Mouse (Mus musculus) liver, adult (tissue): ENCODE measurements at regions not wholly inside any gene's neighbourhood (a gene's known extent, or its start where the extent isn't known, plus 50 kb on each side); places are given as distances from the start of the nearest gene placed in this dataset.

Source experiments
- GATA4 ChIP-seq: IDR thresholded peaks from 2 replicates; pipeline ENCODE4 v1.6.1; 2014; ENCODE audit warnings: mild to moderate bottlenecking, low read length; ENCODE audit not compliant: insufficient replicate concordance

DNA sequence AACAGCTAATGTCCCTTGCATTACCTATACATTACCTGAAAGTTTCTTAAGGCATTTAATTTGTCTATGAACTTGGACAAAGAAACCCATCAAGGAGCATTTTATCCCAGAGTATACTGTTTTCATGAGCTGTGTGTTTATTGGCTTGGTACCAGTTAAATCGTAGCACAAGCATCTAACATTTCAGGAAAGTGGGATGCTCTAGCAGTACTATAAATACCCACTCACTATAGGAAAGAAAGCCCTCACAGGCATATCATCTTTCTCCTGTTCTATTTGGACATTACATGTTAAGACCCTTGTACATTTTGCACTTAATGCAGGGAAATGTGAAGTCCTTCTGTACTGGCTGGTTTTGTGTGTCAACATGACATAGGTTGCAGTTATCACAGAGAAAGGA, 163.9 kb downstream of the Ptprc start:
- no peak for TF ChIP-seq GATA4

DNA sequence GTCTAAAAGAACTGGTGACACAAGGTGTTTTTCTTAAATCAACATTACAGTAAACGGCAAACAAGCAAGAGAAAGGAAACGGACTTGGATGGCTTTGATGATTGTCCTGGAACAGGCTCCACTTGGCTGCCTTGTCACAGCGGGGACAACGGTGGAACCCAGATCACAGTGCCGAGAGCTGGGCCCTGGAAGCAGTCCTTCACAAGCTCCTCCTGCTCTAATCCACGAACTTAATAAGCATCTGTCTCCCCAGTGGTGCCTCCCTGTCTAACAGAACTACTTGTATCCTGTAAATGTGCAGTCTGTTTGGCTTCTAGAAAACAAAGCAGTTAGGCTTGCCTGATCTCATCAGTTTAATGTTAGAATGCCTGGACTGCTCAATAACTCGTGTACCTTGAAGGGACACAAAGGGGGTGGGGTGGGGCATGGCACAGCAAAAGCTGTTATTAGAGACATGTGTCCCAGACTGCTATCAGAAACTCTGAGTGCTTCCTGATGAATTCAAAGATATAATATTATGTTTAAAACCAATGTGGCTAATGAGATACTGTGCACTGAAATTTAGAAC, 164.5 kb downstream of the Ptprc start:
- no peak for TF ChIP-seq GATA4

DNA sequence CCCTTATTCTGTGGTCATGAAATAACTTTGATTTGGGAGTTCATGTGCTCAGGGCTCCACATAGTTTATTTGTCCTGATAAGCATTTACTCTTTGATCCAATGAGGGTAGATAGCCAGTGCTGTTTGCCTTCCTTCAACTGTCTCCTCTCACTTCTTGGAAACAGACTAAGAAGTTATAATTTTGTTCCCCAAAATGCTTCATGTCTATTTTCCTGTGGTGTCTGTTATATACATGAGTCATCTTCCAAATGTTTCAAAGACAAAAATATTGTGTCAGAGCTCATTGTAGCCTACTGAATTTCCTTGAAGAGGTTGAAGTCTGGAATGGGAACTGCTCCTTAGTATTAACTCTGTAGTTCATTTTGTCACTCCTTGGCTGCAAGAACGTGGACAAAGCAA, 168.7 kb downstream of the Ptprc start:
- TF ChIP-seq GATA4 = no peak

DNA sequence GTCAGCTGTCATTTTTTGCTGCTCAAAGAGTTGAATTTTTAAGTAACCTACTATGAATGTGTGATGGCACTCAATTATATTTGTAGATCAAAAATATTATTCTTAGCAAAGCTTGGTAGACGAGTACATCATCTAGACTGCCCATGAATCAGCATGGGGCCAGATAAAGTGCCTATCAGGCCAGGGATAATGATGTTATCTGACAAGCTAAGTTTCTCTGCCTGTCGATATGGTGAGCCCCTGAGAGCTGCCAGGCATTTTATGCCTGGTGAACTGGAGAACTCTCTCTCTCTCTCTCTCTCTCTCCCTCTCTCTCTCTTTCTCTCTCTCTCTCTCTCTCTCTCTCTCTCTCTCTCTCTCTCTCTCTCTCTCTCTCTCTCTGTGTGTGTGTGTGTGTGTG, 171.2 kb downstream of the Ptprc start:
- no peak for TF ChIP-seq GATA4

DNA sequence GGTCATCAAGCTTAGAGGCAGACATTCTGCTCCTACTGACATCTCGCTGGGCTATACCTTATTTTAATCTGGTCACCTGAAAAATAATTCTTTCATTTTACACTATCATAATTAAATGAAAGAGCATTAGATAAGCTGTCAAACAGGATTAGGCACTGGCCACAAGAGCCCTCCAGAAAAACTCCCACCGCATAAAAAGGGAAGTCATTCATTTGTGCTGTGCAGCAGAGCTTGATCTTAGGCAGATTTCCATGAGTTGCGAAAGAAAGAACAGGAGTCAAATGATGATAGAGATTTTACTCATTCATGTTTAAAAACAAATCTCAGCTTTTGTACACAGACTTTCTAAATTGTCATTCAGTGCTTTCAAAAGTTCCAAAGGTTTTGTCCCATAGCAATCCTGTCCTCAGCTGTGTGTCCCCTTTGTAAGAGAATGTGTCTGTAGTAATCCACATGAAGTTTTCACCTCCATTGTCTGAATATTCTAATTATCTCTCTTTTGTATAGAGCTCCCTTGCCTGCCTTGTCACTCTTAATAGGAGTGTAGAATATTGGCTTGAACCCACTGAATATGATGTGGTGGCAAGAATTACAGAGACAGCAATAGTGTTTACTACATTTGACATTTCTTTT, 176.1 kb downstream of the Ptprc start:
- no peak for TF ChIP-seq GATA4

DNA sequence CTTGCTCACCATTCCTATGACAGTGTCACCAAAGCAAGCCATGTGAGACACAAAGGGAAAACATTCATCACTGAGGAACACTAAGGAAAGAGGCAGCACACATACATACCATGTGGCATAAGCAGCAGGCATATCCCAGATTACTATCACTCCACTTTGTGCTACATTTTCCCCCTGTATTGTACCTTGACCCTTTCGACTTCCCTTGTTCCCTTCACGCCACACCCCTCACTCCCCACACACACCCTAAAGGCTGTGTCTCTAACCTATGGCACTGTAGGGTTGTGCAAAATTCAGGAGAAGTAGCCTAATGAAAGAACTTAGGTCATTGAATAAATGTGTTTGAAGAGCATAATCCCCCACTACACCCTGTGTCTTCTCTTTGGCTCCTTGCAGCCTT, 179.5 kb downstream of the Ptprc start:
- no peak for TF ChIP-seq GATA4

DNA sequence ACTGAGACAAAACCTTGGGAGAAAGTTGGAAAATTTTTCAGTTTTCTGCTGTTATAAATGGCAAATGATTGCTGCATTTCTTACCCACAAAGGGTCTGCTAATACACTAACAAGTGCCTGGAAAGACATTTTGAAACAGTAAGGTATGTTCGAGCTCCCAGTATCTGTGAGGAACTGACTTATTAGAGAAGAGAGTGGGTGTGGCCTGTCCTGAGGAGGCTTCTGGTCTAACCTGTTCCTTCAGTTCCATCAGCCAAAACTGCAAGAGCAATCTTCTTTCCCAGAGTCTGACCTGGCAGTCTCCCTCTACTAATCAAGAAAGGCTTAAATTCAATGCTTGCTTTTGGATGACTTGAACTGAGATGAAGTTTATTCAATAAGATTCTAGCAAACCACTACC, 183.6 kb downstream of the Ptprc start:
- no peak for TF ChIP-seq GATA4

DNA sequence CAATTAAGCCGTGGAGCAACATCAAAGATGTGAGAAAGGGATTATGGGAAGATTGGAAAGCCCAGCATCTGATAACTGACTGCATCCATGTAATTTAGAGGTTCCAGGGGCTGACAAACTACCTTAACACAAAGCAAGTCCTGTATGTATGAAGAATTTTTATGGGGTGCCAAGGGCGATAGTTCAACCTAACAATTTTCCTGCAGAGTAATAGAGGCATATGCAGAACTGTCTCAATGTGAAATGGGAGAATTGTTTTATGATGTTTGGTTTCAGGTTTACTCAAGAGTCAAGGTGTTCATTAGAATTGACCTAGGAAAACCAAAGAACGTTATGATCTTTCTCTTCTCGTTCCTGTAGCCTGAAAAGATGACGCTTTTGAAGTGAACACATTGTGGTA, 184.1 kb downstream of the Ptprc start:
- no peak for TF ChIP-seq GATA4

DNA sequence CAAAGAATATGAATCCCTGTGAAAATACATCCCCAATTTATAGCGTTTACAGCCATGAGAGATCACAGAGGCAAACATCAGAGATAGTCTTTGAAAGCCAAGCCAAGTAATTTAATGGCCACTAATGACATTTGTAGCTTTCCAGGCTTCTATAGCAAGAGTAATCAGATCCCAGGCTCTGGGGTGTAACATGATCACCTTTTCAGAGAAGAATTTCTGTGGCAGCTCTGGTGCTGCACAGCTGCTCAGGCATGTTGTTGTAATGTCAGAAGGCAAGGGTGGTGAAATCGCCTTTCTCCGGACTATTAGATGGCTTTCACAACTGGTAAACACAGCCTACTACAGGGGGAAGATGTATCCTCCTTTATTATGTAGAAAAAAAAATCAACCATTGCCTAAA, 202.1 kb downstream of the Ptprc start:
- no peak for TF ChIP-seq GATA4

DNA sequence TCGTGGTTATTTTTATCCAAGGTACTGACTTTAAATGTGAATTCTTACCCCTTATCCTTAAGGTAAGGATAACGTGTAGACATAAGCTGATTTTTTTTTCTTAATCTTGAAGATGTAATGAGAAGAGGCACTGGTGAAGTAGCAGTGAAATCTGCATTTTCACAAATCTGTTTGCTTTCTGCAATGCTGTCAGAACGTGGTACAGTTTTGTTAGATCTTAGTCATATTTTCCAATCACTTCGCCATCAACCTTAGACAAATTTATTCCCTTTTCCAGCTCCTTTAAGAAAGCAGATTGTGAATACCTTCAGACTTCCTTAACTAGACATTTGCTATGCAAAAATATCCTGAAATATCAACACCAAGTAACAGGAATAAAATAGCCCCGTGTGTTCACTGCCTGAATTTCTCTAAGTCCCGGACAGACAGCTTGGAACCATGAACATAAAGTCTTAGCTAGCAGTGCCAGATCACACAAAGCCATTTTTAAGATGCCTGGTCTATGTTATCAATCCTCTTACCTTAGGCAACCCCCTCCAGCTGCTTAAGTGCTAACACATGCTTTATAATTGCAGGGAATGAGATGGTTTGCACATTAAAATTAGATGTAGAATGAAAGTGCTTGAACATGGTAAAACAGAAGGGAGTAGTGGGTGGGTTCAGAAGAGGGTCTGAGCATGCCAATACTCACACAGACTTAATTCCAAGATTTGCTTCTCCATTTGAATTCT, 202.7 kb downstream of the Ptprc start:
- no peak for TF ChIP-seq GATA4

DNA sequence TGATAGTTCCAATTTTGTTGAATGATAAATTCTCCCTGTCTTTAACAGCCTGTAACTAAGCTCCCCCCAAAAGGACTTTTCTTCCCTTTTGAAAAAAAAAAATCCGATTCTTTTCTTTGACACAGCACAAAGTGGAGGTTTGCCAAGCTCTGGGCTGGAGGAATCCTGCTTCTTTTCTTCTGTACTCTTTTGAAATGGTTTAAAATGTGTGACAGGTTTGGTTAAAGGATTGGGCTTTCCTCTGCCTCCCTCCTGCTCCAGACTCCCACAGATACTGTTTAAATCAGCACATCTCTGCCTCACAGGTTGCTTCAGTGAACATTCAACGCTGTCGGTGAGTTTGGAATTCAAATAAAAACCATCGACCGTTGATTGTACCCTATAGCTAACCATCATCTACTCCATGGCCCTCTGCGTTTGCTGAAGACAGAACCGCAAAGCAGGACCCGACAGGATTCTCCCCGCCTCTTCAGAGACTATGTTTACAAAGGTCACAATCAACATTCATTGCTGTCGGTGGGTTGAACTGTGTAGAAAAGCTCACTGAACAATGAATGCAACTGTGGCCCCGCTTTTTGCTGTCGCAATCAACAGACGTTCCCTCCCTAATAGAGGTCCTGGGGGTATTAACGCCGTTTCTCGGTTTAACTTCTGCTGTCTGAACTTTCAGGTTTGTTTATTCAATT, 209.2 kb downstream of the Ptprc start:
- no peak for TF ChIP-seq GATA4

DNA sequence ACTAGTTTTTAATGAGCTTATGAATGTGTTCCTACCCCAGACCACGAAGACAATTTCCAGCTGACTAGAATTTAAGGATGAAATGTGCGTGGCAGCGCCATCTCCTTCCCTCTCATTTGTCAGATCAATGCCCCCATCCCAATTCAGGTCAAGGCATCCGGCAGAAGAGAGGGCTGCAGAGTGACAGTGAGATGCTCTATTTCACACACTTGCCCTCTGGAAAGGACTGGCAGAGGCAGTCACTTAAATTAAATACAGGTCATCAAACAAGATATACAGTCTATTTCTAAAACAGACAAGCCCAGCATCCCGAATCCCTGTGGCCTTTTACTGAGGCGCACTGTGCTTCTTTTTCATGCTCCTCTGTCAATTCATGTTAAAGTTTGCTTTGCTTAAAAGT, 211.9 kb downstream of the Ptprc start:
- TF ChIP-seq GATA4 = no peak

DNA sequence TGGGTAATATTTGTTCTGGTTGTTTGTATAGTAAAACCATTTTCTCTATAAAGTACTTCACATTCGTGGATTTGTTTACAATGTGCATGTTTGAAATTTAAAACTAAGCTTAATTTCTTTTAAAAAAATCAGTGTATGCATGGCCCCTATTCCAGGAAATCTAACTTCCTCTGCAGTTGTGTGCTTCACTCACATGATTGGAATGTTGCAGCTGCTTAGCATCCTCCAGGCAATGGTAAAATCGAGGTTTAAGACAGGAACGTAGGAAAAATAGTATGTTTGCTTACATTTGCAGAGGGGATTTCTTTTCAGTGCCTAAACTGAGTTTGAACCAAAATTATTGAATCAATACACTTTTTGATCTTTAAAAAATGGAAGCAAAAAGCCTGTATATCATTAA, 217.5 kb downstream of the Ptprc start:
- TF ChIP-seq GATA4 = no peak

DNA sequence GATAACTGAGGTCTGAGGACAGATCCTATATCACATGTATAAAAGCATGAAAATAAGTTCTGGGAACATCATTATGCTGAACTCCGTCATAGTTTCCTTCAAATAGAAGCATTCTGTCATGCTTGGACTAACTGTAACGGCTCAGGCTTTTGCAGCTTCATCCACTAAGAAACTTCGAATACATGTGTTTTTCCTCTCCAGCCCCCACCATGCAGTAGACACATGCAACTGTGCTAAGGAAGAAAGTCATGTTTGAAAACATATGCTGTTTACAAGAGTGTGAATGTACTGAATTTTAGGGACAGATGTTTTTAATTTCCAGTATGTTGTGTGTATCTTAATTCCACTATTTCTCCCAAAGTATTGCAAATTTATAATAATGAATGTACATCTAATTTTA, 219.5 kb downstream of the Ptprc start:
- no peak for TF ChIP-seq GATA4

DNA sequence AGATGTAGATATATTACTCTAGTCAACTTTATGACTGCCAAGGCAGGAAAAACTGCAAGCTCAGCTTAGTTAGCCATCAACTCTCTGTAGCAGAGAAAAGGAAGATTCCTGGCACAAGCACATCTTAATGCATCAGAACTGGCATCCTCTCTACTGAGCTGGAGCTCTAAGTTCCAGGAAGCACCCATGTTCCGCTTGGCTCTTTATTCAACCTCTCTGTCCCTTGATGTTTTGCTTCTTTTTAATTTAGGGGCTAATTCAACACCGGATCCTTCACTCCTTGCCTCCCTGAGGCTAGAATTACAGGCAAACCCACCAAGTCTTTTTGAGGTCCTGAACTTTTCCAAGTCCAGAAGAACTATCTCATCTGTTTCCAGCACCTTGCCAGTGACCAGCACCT, 220.4 kb downstream of the Ptprc start:
- no peak for TF ChIP-seq GATA4

DNA sequence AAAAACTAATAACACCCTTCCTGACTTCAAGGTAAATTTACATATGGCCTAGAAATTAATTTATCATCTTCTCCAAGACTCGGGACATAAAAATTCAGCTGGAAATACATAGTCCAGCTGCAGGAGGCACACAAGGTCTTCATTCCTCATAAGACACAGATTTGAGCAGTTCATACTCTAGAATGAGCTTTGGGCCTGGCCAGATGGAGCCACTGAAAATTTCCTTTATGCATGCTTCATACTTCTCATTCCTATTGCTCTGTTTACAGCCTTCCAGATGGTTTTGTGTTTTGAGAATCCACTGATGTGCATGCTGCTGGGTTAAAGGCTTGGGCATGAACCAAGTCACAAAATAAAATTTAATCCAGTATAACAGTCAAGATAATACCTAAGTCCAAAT, 222.1 kb downstream of the Ptprc start:
- TF ChIP-seq GATA4 = no peak
